In genomic region chr5:24100106-24100809, GRCm38 (mm10) we compare ENCODE assay signal across 8 mouse cellular contexts. TPM values are rescaled to one million over a fixed set of nuclear protein-coding genes. Genes with fewer than 3 reads are reported as not detected.
A peak's percentile ranks its signal among the peaks of the same experiment; 100 is the strongest.
DNase-seq lines count a peak whose midpoint lies in the region; ATAC-seq and TF ChIP-seq lines count a peak whose summit lies in the region.

Gene Klhl7 (plus strand): TSS chr5:24100605.

- peaks cover 4% of the 10 kb centered on the region for H3K4me1 ChIP-seq in cerebellum, adult 2 months (ENCODE audit: control insufficient read depth, insufficient read depth, low read length)

- DNase-seq in MEL-GATA-1-ER (ENCODE audit: extremely low read depth, low read depth), result peak; percentile 81
- DNase-seq in cerebellum, adult 2 months, result peak; percentile 89 to 91
- DNase-seq in forelimb bud, embryonic 11.5 days (ENCODE audit: low read depth, low spot score), result peak; percentile 90
- DNase-seq in layer of hippocampus, postnatal 10 days (ENCODE audit: low spot score in 2 of 2), result peak; percentile 86 to 92
- peak; percentile 87 for DNase-seq in lung, postnatal 10 days
- DNase-seq in ovary, postnatal 36 days (ENCODE audit: low spot score), result peak; percentile 86
- peak; percentile 79 for DNase-seq in thymus, postnatal 25 days

- no peaks in the 10 kb centered on the region; the same call in 1 of the 2 replicates for H3K27me3 ChIP-seq in cerebellum, adult 2 months (ENCODE audit: control insufficient read depth, insufficient read depth, low read length)

- TF ChIP-seq CTCF in cerebellum, adult 2 months (IDR thresholded peaks at IDR 0.05; ENCODE audit: borderline replicate concordance, insufficient read depth, low read depth, low read length), result no peak

- H3K4me3 ChIP-seq in cerebellum, adult 2 months (replicated peaks; ENCODE audit: insufficient read depth, low read depth, low read length), result peak within 1 kb of the TSS; percentile 85

- 1% methylated on average over 46 of the region's 47 CpGs for WGBS in cerebellum, adult 2 months

- peak; percentile 87 to 90 for ATAC-seq in hematopoietic stem cell, adult 5-6 weeks (replicated peaks in 1 of 2; ENCODE audit: insufficient read depth in 1 of 2, low FRiP score in 2 of 2, low TSS enrichment in 1 of 2, low read depth in 1 of 2, poor library complexity in 2 of 2, severe bottlenecking in 2 of 2)

- peak within 1 kb of the TSS; percentile 67 for H3K27ac ChIP-seq in cerebellum, adult 2 months (ENCODE audit: insufficient read depth, low read length)

- peak; percentile 93; the same call in 1 of the 2 replicates for TF ChIP-seq POLR2A in cerebellum, adult 2 months (IDR thresholded peaks at IDR 0.05; ENCODE audit: borderline replicate concordance, insufficient read depth, low read length)

RNA-seq across cellular contexts. Expression of gene Klhl7, which starts in this region (rescaled TPM):
- 49.8 and 53.7 TPM in 2 replicates for polyA plus RNA-seq in cerebellum, adult 2 months (2012; rRNA removed)
- 32.9 and 41.4 TPM in 2 replicates for total RNA-seq in hematopoietic stem cell, adult 5-6 weeks (2017)
- 100 to 1,000 TPM; 128 to 135 TPM for total RNA-seq in layer of hippocampus, postnatal 10 days (2021)

Comparison
In these comparisons a context has a peak if more than half of its experiments do, and no peak if none do; other contexts are left out.
1. Peak in every context shown above with its lines: DNase-seq, ATAC-seq, H3K4me3 ChIP-seq and H3K27ac ChIP-seq.